23 mouse cellular contexts compared by ENCODE assay signal in genomic region chr6:23126706-23127105, GRCm38 (mm10). TPM values are rescaled to one million over a fixed set of nuclear protein-coding genes. Genes with fewer than 3 reads are reported as not detected.
A peak's percentile ranks its signal among the peaks of the same experiment; 100 is the strongest.
DNase-seq lines count a peak whose midpoint lies in the region; TF ChIP-seq lines count a peak whose summit lies in the region.
"Had no signal": no experiment of that assay in that cellular context is flagged by ENCODE, and none has a peak within 500 bp of the region (broad histone marks: within the 10 kb centered on the region; RNA-seq: fewer than 3 reads in every experiment).

No protein-coding gene starts in this region.

- 0 out of 2 replicates have a peak overlapping the region, but pooled peaks have one; percentile 6 for H3K4me3 ChIP-seq in liver, adult 2 months (ENCODE audit: insufficient read depth, low read depth, low read length)
- H3K4me3 ChIP-seq: embryonic facial prominence, embryonic 15.5 days; erythroblast, embryonic 14.5 days; forebrain, embryonic 10.5 days; gastrocnemius, adult 2 months; heart, embryonic 12.5 days had no signal

- H3K27ac ChIP-seq in liver, adult 2 months (replicated peaks; ENCODE audit: insufficient read depth, low read depth, low read length): peak overlapping the region; percentile 72
- H3K27ac ChIP-seq: embryonic facial prominence, embryonic 15.5 days; forebrain, embryonic 10.5 days; gastrocnemius, adult 2 months had no signal

- no peak for TF ChIP-seq POLR2A in liver, adult 2 months (IDR thresholded peaks at IDR 0.05; ENCODE audit: extremely low read depth, insufficient read depth, low read length)

- H3K4me1 ChIP-seq in liver, adult 2 months (ENCODE audit: control insufficient read depth, insufficient read depth, low read length): peaks cover 21% of the 10 kb centered on the region
- H3K4me1 ChIP-seq: embryonic facial prominence, embryonic 15.5 days; forebrain, embryonic 10.5 days; heart, embryonic 12.5 days had no signal

- H3K27me3 ChIP-seq in liver, adult 2 months (ENCODE audit: control insufficient read depth, insufficient read depth, low read length): no peaks in the 10 kb centered on the region
- H3K27me3 ChIP-seq: embryonic facial prominence, embryonic 15.5 days; heart, embryonic 12.5 days had no signal

- DNase-seq in kidney, adult 18-20 months: peak; percentile 46
- no peak for DNase-seq in kidney, postnatal 4 days
- peak; percentile 92 for DNase-seq in liver, adult 2 months (ENCODE audit: extremely low read depth, low read depth, low spot score)
- no peak for DNase-seq in liver
- peak; percentile 20 to 39 for DNase-seq in kidney, postnatal 25 days
- no peak for DNase-seq in spleen, adult 12 weeks (ENCODE audit: low spot score)
- DNase-seq in urinary bladder, adult 18-20 months (ENCODE audit: low spot score in 2 of 2): no peak
- DNase-seq: adrenal gland, postnatal 10 days; cerebellum, adult 11 months; cerebellum, adult 8-10 months; cerebellum, postnatal 14 days; embryo, embryonic 11 days; gastrocnemius, adult 2 months; gastrocnemius, postnatal 25 days; heart, postnatal 36 days had no signal

- peaks cover 4% of the 10 kb centered on the region for H3K36me3 ChIP-seq in liver, adult 2 months (ENCODE audit: control insufficient read depth, insufficient read depth, low read length)
- H3K36me3 ChIP-seq: embryonic facial prominence, embryonic 15.5 days; forebrain, embryonic 10.5 days; heart, embryonic 12.5 days had no signal

- 18% methylated on average over 7 of the region's 7 CpGs for WGBS in liver, adult 2 months

- peak overlapping the region; percentile 52 for H3K9ac ChIP-seq in liver, adult 2 months (ENCODE audit: low read depth, low read length)
- H3K9ac ChIP-seq: embryonic facial prominence, embryonic 15.5 days; heart, embryonic 12.5 days had no signal

- TF ChIP-seq CTCF in liver, adult 2 months (IDR thresholded peaks at IDR 0.05; ENCODE audit: low read depth, low read length): no peak

- peaks cover 11% of the 10 kb centered on the region; the same call in 1 of the 2 replicates for H3K79me2 ChIP-seq in liver, adult 2 months (ENCODE audit: control insufficient read depth, insufficient read depth, low read length)

RNA-seq across cellular contexts. Expression of gene Aass, which starts 6.1 kb away (rescaled TPM):
- 328 and 378 TPM in 2 replicates for total RNA-seq in liver, adult 2 months (2014; rRNA removed)
- 66.8 and 84.2 TPM in 2 replicates for polyA plus RNA-seq in liver, adult 2 months (2012; rRNA removed)
- total RNA-seq: common myeloid progenitor, adult 5-6 weeks; granulocyte monocyte progenitor cell, adult 5-6 weeks; MEL had no signal
- polyA plus RNA-seq: C2C12; erythroblast, embryonic 14.5 days had no signal

Comparison
In these comparisons a context has a peak if more than half of its experiments do, and no peak if none do; other contexts are left out.
1. DNase-seq: peak in kidney, adult 18-20 months (single experiment), liver, adult 2 months (single experiment) and kidney, postnatal 25 days (2 of 2); none in kidney, postnatal 4 days (0 of 2), liver (single experiment), spleen, adult 12 weeks (single experiment) and urinary bladder, adult 18-20 months (0 of 2).